In genomic region chr15:50580811-50581210, GRCm38 (mm10) we compare ENCODE assay signal across 17 mouse cellular contexts.
"Had no signal": no experiment of that assay in that cellular context is flagged by ENCODE, and none has a peak within 500 bp of the region (broad histone marks: within the 10 kb centered on the region; RNA-seq: fewer than 3 reads in every experiment).

No protein-coding gene starts in this region.

- H3K4me3 ChIP-seq: limb, embryonic 12.5 days; limb, embryonic 15.5 days; stomach, embryonic 15.5 days had no signal

- ATAC-seq: intestine, embryonic 16.5 days had no signal

- H3K36me3 ChIP-seq: limb, embryonic 12.5 days; limb, embryonic 15.5 days; stomach, embryonic 15.5 days had no signal

- DNase-seq: kidney, adult 18-20 months; kidney, adult 9 months; kidney, postnatal 14 days; kidney, postnatal 4 days; left cerebral cortex, postnatal 4 days; lung, adult 2 months; lung, postnatal 14 days; lung, postnatal 4 days; midbrain, embryonic 14.5 days; right cerebral cortex, postnatal 14 days; right cerebral cortex, postnatal 4 days; thymus, postnatal 25 days had no signal

- H3K27ac ChIP-seq: limb, embryonic 12.5 days; limb, embryonic 15.5 days; stomach, embryonic 15.5 days had no signal

- H3K9me3 ChIP-seq: limb, embryonic 15.5 days; stomach, embryonic 15.5 days had no signal

- H3K27me3 ChIP-seq: limb, embryonic 12.5 days; limb, embryonic 15.5 days; stomach, embryonic 15.5 days had no signal

- H3K9ac ChIP-seq: limb, embryonic 12.5 days; limb, embryonic 15.5 days; stomach, embryonic 15.5 days had no signal

- H3K4me1 ChIP-seq: limb, embryonic 12.5 days; limb, embryonic 15.5 days; stomach, embryonic 15.5 days had no signal

- H3K4me2 ChIP-seq: limb, embryonic 12.5 days; limb, embryonic 15.5 days; midbrain, embryonic 11.5 days; stomach, embryonic 15.5 days had no signal
